Mouse (Mus musculus) frontal cortex, adult 2 months (tissue): ENCODE results near the gene Sdhc. TPM values are rescaled to one million over a fixed set of nuclear protein-coding genes. Genes with fewer than 3 reads are reported as not detected.
"Not testable (repeated sequence)": the region's sequence is repeated elsewhere in the genome, so short reads cannot be mapped to it uniquely, and the experiment has no call there.

ENCODE experiments used
- DNase-seq, 2 experiments: peaks; one replicate each; pipeline ENCODE4 v3.0.0; 2022; ENCODE audit warnings: low spot score in 1 of 2; ENCODE audit errors: extremely low spot score in 1 of 2
- polyA plus RNA-seq: library from polyadenylated mRNA; depleted of rRNA; stranded (reverse); fragments of >200 nt; gene quantifications from 2 replicates; pipeline ENCODE4 v1.2.3, GENCODE M21; 2012; rRNA removed

Gene Sdhc
- polyA plus RNA-seq, 1 experiment, result 206 TPM

DNA sequence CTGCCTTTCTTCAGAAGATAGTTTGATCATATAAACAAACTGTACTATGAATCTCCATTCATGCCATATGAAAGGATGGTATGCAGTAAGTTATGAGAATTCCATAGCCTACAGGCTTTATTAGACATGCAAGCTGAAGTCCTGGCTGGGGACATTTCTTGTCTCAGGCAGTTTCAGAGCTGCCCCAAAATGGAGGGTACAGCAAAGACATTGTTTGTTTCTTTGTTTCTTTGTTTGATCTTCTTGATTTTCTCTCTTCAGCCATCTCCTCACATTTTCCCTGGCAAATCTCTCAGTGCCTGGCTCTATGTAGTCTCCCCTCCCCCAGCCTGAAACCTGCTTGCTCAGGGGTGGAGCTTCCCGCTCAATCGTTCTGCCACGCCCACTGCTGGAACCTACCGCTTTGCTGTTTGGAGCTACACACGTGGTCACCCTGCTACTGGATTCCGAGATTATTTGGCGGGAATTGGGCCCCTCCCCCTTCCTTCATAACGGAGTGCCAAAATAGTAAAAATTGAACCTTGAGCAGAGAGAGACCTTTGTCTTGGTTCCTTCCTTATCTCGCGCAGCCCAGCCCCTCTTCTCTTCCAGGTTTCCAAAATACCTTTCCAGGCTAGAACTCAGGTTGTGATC is 62.0 kb downstream of the Sdhc start:
- not testable (repeated sequence) for DNase-seq

DNA sequence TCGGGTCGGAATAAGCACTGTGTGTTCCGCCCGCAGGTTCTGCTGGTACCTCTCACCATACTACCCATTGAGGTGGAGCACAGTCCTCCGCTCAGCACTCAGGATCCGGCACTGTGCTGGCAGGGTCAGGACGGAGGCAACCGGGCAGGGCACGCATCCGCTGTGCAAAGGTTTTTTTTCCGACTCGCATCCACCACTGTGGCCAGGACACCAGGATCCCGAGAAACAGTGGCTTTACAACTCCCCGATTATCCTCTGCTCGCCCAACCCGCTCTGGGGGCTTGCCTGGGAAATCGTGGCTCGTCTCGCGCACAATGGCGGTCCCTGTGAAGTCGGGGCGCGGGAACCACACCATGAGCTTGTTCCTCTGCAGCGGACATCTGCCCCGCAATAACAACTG is 64.7 kb downstream of the Sdhc start:
- DNase-seq, result no peak

DNA sequence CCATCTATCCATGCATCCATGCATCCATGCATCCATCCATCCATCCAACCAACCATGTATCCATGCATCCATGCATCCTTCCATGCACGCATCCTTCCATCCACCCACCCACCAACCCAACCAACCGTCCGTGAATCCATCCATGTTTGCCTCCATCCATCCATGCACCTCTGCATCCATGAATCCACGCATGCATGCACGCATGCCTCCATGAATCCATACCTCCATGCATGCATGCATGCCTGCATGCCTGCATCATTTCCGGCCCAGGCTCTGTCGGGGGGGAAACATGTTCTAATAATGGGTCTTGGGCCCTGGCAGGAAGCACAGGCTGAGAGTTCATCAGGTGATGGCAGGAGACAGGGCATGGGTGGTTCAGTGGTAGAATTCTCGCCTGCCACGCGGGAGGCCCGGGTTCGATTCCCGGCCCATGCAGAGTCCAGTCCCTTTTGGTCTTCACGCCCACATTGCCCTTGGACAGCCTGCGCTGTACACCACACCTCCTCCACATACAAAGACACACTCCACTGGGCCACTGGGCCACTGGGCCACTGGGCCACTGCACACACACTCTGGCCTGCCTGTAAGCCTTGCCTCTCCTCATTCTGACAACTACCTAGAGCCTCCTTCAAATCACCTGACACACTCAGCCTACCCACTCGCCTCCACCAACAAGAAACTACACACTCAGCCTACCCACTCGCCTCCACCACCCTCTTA is 68.7 kb downstream of the Sdhc start:
- DNase-seq, result not testable (repeated sequence)

DNA sequence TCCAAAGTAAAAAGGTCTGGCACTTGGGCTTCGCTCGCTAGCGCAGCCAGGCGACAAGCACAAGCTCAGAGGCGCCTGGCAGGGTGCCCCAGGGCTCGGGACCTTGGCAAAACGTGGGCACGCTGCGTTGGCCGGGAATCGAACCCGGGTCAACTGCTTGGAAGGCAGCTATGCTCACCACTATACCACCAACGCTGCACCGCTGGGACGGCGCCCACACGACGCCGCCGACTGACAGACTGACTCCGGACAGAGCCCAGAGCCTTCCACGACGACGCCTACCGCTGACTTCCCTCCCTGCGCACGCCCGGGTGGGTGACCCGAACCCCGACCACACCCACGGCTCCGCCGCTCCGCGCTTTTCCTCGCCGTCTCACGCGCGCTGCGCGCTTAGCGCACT is 70.6 kb downstream of the Sdhc start:
- DNase-seq, result not testable (repeated sequence)

DNA sequence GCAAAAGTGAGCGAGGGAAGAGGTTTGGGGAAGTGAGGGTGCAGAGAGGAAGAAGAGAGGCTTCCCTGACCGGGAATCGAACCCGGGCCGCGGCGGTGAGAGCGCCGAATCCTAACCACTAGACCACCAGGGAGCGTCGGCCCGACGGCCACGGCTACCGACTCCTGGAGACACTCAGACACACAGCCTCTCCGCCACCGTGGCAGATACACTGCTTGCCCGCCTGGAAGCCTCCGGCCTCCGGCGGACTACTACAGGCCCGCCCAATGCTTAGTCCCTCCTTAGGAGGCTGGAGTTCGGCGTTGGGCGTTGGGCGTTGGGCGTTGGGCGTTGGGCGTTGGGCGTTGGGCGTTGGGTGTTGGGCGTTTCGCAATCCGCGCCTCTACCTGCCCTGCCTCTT is 71.1 kb downstream of the Sdhc start:
- not testable (repeated sequence) for DNase-seq

DNA sequence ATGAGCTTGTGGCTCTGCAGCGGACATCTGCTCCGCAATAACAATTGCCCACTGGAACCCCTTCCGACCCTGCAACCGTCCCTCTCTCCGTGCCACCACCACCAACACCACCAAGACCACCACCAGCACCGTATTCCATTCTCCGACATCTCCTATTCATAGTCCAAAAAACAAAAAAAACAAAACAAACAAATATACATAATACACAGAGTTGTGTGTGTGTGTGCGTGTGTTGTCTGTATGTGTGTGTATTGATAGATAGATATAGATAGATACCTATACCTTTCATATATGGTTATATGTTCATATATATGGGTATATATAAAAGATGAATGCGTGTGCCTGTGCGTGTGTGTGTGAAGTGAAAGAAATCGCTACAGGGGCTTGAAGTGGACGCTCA is 72.0 kb downstream of the Sdhc start:
- not testable (repeated sequence) for DNase-seq

DNA sequence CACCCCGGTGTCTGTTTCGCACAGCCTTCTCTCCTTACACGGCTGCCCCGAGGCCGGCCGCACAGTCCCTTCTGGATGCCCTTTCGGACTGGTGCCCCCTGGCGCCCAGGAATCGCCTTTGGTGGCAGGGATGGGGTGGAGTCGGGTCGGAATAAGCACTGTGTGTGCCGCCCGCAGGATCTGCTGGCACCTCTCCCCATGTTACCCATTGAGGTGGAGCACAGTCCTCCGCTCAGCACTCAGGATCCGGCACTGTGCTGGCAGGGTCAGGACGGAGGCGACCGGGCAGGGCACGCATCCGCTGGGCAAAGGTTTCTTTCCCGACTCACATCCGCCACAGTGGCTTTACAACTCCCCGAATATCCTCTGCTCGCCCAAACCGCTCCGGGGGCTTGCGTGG is 72.4 kb downstream of the Sdhc start:
- not testable (repeated sequence) for DNase-seq

DNA sequence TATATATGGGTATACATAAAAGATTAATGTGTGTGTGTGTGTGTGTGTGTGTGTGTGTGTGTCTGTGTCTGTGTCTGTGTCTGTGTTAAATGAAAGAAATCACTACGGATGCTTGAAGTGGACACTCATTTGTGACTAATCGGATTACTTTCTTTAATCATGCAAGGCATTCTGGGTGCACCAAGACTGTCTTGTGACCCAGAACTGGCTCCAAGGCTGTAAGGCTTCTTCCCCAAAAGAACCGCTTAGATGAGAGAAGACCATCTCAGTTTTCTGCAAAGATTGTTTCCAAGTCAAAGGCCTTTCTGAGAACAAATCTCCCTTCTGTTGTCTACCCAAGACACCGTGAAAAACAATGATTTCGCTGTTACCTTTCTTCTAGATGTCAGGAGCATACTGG is 73.2 kb downstream of the Sdhc start:
- not testable (repeated sequence) for DNase-seq

Other genes starting within 250 kb of the Sdhc start
- 0.58 and 0.97 TPM in 2 replicates for gene Fcrlb, start 237.7 kb downstream of the Sdhc start, polyA plus RNA-seq
- not detected in 2 replicates for gene Fcrla, start 223.0 kb downstream of the Sdhc start, polyA plus RNA-seq
- 7.0 and 8.1 TPM in 2 replicates for gene Fcgr2b, start 174.1 kb downstream of the Sdhc start, polyA plus RNA-seq
- 0.23 and 0.64 TPM in 2 replicates for gene Fcgr4, start 131.7 kb downstream of the Sdhc start, polyA plus RNA-seq
- gene Fcgr3, start 85.7 kb downstream of the Sdhc start, polyA plus RNA-seq, result 14.6 and 21.5 TPM in 2 replicates
- gene Cfap126, start 36.7 kb downstream of the Sdhc start, polyA plus RNA-seq, result 1.4 and 3.8 TPM in 2 replicates
- gene Mpz, start 108 bp upstream of the Sdhc start, polyA plus RNA-seq, result 1.4 and 2.2 TPM in 2 replicates
- 514 and 520 TPM in 2 replicates for gene Pcp4l1, start 45.7 kb upstream of the Sdhc start, polyA plus RNA-seq
- gene Nr1i3, start 63.4 kb upstream of the Sdhc start, polyA plus RNA-seq, result 0.10 and 0.17 TPM in 2 replicates
- gene Tomm40l, start 71.9 kb upstream of the Sdhc start, polyA plus RNA-seq, result 75.9 and 77.3 TPM in 2 replicates
- gene Apoa2, start 74.5 kb upstream of the Sdhc start, polyA plus RNA-seq, result 3.9 and 5.2 TPM in 2 replicates
- gene Fcer1g, start 83.8 kb upstream of the Sdhc start, polyA plus RNA-seq, result 37.1 and 40.6 TPM in 2 replicates
- gene Adamts4, start 99.8 kb upstream of the Sdhc start, polyA plus RNA-seq, result 10.2 and 10.9 TPM in 2 replicates
- gene Ndufs2, start 100.8 kb upstream of the Sdhc start, polyA plus RNA-seq, result 212 and 225 TPM in 2 replicates
- 65.2 and 73.7 TPM in 2 replicates for gene B4galt3, start 119.7 kb upstream of the Sdhc start, polyA plus RNA-seq
- 69.4 and 83.5 TPM in 2 replicates for gene Ppox, start 130.6 kb upstream of the Sdhc start, polyA plus RNA-seq
- 73.0 and 83.2 TPM in 2 replicates for gene Usp21, start 137.4 kb upstream of the Sdhc start, polyA plus RNA-seq
- 90.5 and 94.3 TPM in 2 replicates for gene Ufc1, start 144.4 kb upstream of the Sdhc start, polyA plus RNA-seq
- gene Dedd, start 178.5 kb upstream of the Sdhc start, polyA plus RNA-seq, result 54.6 and 58.1 TPM in 2 replicates
- gene Nit1, start 195.0 kb upstream of the Sdhc start, polyA plus RNA-seq, result 68.2 and 71.3 TPM in 2 replicates
- 137 and 151 TPM in 2 replicates for gene Pfdn2, start 195.1 kb upstream of the Sdhc start, polyA plus RNA-seq
- gene Klhdc9, start 210.2 kb upstream of the Sdhc start, polyA plus RNA-seq, result 7.9 and 9.0 TPM in 2 replicates
- 2.6 and 3.1 TPM in 2 replicates for gene Nectin4, start 219.5 kb upstream of the Sdhc start, polyA plus RNA-seq
- gene Arhgap30, start 238.4 kb upstream of the Sdhc start, polyA plus RNA-seq, result 1.4 and 1.8 TPM in 2 replicates